Mouse (Mus musculus) CH12.LX (cell line): Measurements from ENCODE around the gene Gli3.

ENCODE experiments used
- EP300 ChIP-seq: IDR thresholded peaks from 2 replicates; pipeline ENCODE4 v1.6.1; 2011; ENCODE audit warnings: low read length, improper control_type of control experiment
- POLR2A ChIP-seq: IDR thresholded peaks from 2 replicates; pipeline ENCODE4 v1.6.1; 2011; ENCODE audit warnings: low read depth, mild to moderate bottlenecking, improper control_type of control experiment, low read length
- UBTF ChIP-seq: IDR thresholded peaks from 2 replicates; pipeline ENCODE4 v1.6.1; 2012; ENCODE audit warnings: low read depth, mild to moderate bottlenecking, inconsistent platforms, low read length, improper control_type of control experiment, moderate library complexity

DNA sequence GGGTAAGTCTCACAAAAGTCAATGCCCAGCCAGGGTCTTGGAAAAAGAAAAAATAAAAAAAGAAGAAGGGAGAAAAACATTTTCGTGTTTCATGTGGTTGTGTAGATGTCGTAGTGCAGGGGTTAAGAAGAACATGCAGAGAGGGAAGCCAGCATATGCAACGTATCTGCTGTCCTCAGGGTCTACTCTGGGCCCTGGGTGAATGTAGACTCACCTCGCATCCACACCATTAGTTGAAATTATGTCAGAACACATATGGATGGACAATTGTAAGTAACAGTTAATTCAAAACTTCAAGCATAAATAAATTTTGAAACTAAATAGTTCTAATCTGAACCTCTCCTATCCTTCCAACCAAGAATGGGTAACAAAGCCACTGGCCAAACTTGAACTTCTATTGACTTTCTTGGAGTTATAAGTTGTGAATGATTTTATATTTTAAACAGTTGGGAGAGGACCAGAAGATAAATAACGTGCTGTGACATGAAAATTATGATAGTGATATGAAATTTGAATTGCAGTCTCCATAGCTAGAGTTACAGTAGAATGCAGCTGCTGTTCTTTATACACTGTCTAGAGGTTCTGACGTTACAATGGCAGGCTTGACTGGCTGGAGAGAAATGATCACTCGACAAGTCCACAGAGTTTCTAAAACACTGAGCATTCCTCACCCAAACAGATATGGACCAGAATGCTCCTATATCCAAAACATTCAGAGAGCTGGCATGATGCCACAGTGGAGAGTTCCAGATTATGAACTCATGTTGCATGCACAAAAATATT is 16.1 kb upstream of the Gli3 start:
- TF ChIP-seq UBTF (no peak), EP300 (no peak), POLR2A (no peak)
